Mouse (Mus musculus) neural tube, embryonic 14.5 days (tissue): ENCODE results near the gene Rab25. TPM values are rescaled to one million over a fixed set of nuclear protein-coding genes. Genes with fewer than 3 reads are reported as not detected.

Experiments
- ATAC-seq: fragments of 200-750 bp; cut with Nextera tagmentation; 2 replicates; pipeline ENCODE4 v1.8.0; 2017; ENCODE audit warnings: low read depth, mild to moderate bottlenecking, moderate TSS enrichment, moderate library complexity
- H3K27ac ChIP-seq: fragments of 300-500 bp; sonication (generic); 2 replicates; pipeline ENCODE4 v1.5.1; 2014; ENCODE audit warnings: low read depth, mild to moderate bottlenecking, control low read depth, low read length, moderate library complexity, mixed read lengths
- H3K27me3 ChIP-seq: fragments of 300-500 bp; sonication (generic); 2 replicates; pipeline ENCODE4 v1.6.1; 2014; ENCODE audit warnings: low read length; ENCODE audit not compliant: control insufficient read depth, insufficient read depth
- H3K36me3 ChIP-seq: fragments of 300-500 bp; sonication (generic); 2 replicates; pipeline ENCODE4 v1.6.1; 2014; ENCODE audit warnings: low read length, mixed read lengths; ENCODE audit not compliant: control insufficient read depth, insufficient read depth
- H3K4me1 ChIP-seq: fragments of 300-500 bp; sonication (generic); 2 replicates; pipeline ENCODE4 v1.6.1; 2014; ENCODE audit warnings: low read length; ENCODE audit not compliant: control insufficient read depth, insufficient read depth
- H3K4me2 ChIP-seq: fragments of 300-500 bp; sonication (generic); 2 replicates; pipeline ENCODE4 v1.6.1; 2014; ENCODE audit warnings: mild to moderate bottlenecking, low read depth, low read length, control low read depth
- H3K4me3 ChIP-seq: fragments of 300-500 bp; sonication (generic); 2 replicates; pipeline ENCODE4 v1.5.1; 2014; ENCODE audit warnings: low read depth, low read length, control low read depth, mixed read lengths
- H3K9ac ChIP-seq: fragments of 300-500 bp; sonication (generic); replicated peaks from 2 replicates; pipeline ENCODE4 v1.6.1; 2014; ENCODE audit warnings: low read depth, mild to moderate bottlenecking, control low read depth, low read length, mixed read lengths
- H3K9me3 ChIP-seq: fragments of 300-500 bp; sonication (generic); 2 replicates; pipeline ENCODE4 v1.6.1; 2016; ENCODE audit warnings: low read length; ENCODE audit not compliant: control insufficient read depth
- WGBS: fragments of 180-500 bp; shearing (Covaris S2); extraction: QIAGEN DNeasy Blood & Tissue Kit; methylation state at CpG from one replicate; pipeline ENCODE4 v1.1.7; 2014; 5-methylcytosine and 5-hydroxymethylcytosine counted together
- polyA plus RNA-seq: library from polyadenylated mRNA; unstranded; fragments of >200 nt; fragmentation: Nextera tagmentation; extraction: Ambion mirVana; gene quantifications from 2 replicates; pipeline ENCODE4 v1.2.1, GENCODE M21; 2014

The Rab25 gene
- polyA plus RNA-seq, 1 experiment from 2014 or later, result not detected

DNA sequence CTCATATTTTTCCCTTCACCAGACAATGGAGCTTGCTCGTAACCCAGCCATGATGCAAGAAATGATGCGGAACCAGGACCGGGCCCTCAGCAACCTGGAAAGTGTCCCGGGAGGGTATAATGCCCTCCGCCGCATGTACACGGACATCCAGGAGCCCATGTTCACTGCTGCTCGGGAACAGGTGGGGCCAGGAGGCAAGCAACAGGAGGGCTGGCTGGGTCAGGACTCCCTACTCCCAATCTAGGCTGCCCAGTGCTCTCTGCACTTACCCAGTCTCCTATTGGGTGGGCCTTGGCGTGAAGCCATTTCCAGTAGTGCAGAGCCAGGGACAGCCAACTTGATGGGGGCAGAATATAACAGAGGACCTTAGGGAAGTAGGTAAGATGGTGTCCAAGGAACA is 11.5 kb upstream of the Rab25 start:
- no peak for ATAC-seq

DNA sequence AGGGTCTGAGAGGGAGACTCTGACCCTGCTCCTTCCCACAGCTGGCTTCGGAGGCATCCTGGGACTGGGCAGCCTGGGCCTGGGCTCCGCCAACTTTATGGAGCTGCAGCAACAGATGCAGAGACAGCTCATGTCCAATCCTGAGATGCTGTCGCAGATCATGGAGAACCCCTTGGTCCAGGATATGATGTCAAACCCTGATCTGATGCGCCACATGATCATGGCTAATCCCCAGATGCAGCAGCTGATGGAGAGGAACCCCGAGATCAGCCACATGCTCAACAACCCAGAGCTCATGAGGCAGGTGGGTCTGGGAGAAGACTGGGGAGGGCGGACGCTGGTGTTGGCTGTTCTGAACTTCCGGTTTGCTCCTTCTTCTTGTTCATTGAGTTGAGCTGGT is 8.5 kb upstream of the Rab25 start:
- Histone ChIP-seq H3K4me1 (peaks cover 19% of the 10 kb centered on the region), H3K27me3 (no peaks in the 10 kb centered on the region), H3K9ac (no peak overlapping the region), H3K36me3 (peaks cover 28% of the 10 kb centered on the region), H3K27ac (no peak overlapping the region), H3K4me3 (no peak overlapping the region), H3K9me3 (no peaks in the 10 kb centered on the region), H3K4me2 (no peak overlapping the region)
- ATAC-seq, result no peak
- 97% methylated on average over 8 of the region's 8 CpGs for WGBS

More for the DNA sequence above, 11.5 kb upstream of the Rab25 start:
- no peak overlapping the region for H3K9ac ChIP-seq
- peaks cover 48% of the 10 kb centered on the region for H3K36me3 ChIP-seq
- H3K27ac ChIP-seq, result no peak overlapping the region
- H3K9me3 ChIP-seq, result no peaks in the 10 kb centered on the region
- H3K4me2 ChIP-seq, result no peak overlapping the region
- no peak overlapping the region for H3K4me3 ChIP-seq
- no peaks in the 10 kb centered on the region for H3K27me3 ChIP-seq
- H3K4me1 ChIP-seq, result peaks cover 9% of the 10 kb centered on the region
- WGBS, result 92% methylated on average over 9 of the region's 9 CpGs

DNA sequence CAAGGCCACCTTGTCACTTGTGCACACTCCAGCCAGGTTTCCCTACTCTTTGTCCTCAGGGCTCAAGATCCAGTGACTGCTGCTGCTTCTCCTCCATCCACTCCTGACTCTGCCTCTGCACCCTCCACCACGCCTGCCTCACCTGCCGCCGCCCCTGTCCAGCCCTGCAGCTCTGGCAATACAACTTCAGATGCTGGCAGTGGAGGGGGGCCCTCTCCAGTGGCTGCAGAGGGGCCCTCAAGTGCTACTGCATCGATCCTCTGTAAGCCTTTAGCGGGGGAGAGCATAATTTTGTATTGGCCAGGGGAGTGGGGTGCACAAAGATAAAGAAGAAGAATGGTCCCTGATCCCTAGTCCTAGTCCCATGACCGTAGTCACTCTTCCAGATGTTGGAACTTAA is 7.6 kb upstream of the Rab25 start:
- Histone ChIP-seq H3K9me3 (no peaks in the 10 kb centered on the region), H3K27me3 (no peaks in the 10 kb centered on the region), H3K4me1 (peaks cover 25% of the 10 kb centered on the region), H3K4me3 (no peak overlapping the region), H3K27ac (no peak overlapping the region), H3K36me3 (peaks cover 28% of the 10 kb centered on the region), H3K4me2 (no peak overlapping the region), H3K9ac (no peak overlapping the region)
- WGBS, result 98% methylated on average over 6 of the region's 6 CpGs
- no peak for ATAC-seq

DNA sequence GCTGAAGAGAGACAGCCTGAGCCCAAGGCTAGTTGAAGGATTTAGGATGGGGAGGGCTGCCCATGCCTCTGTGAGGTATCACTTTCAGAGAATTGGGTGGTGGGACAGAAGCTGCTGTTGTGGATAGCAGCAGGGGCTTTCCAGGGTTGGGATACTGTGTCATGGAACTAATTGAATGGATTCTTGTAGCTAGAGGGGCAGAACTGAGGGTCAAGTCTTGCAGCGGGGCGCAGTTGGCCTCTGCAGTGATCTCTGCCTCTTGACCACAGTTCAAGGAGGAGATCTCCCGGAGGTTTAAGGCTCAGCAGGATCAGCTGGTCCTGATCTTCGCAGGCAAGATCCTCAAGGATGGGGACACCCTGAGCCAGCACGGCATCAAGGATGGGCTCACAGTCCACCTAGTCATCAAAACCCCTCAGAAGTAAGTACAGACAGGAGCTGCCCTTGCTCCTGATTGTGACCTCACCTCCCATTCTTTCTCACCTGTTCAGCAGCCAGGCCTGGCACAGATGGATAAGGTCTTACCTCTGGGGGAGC is 7.0 kb upstream of the Rab25 start:
- Histone ChIP-seq H3K4me2 (peak overlapping the region; percentile 86; the same call in 1 of the 2 replicates), H3K4me1 (peaks cover 25% of the 10 kb centered on the region), H3K4me3 (no peak overlapping the region), H3K27me3 (no peaks in the 10 kb centered on the region), H3K36me3 (peaks cover 26% of the 10 kb centered on the region), H3K27ac (no peak overlapping the region), H3K9me3 (no peaks in the 10 kb centered on the region), H3K9ac (no peak overlapping the region)
- ATAC-seq, result no peak
- 84% methylated on average over 5 of the region's 5 CpGs for WGBS

DNA sequence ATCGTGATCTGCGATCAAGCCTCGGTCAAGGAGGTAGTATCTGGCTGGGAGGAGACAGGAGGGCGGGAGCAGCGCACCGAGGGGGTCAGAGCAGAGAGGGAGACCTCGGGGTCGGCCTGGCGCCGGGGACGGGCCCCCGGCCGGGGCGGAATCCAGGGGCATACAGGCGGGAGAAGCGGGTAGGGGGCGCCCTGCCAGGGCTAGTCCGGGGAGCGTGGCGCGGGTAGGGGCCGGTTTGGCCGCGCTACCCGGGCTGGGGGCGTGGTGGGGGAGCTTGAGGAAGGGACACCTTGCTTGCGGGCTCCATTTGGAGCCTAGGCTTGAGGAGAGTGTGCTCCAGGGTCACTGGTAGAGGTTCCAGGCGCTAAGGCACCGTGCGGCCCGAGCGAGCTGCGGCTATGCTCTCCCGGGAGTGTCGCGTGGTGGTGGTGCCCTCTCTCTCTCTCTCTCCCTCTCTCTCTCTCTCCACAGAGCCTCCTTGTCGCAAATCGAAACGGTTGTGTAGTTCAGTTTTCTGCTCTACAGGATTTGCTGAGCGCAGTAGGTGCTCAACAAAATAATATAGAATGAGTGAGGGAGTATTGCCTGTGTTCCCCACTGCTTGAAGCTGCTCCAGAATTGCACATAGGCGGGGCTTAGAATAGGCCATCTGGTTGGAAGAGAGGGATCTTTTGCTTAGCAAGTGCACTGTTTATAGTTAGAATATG is 5.9 kb upstream of the Rab25 start:
- ATAC-seq, result peak; percentile 35
- WGBS, result 1% methylated on average over 41 of the region's 41 CpGs

DNA sequence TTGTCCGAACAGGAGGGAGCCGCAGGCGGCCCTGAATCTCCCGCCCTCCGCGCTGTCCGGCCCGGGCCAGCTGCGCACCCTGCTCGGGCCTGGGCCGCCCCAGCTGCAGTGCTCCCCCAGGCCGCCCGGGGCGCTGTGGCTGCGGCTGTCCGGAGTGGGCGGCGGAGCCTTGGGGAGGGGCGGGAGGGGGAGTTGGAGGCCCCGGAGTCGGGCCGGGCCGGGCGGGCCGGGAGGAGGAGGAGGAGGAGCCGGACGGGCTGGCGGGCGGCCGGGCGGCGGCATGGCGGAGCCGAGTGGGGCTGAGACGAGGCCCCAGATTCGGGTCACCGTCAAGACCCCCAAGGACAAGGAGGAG is 5.4 kb upstream of the Rab25 start, which contains the start of gene Ubqln4:
Ubqln4 (plus strand) TSS at position 234 of the 355 bp plus-strand sequence.
- Histone ChIP-seq H3K9ac (peak within 1 kb of the TSS; percentile 89), H3K27me3 (no peaks in the 10 kb centered on the region), H3K4me3 (peak within 1 kb of the TSS; percentile 52), H3K4me1 (peaks cover 25% of the 10 kb centered on the region), H3K4me2 (peak within 1 kb of the TSS; percentile 86), H3K36me3 (peaks cover 16% of the 10 kb centered on the region), H3K27ac (peak within 1 kb of the TSS; percentile 92), H3K9me3 (no peaks in the 10 kb centered on the region)
- peak; percentile 88 for ATAC-seq
- WGBS, result 1% methylated on average over 27 of the region's 37 CpGs

More for the DNA sequence above, 5.9 kb upstream of the Rab25 start:
- Histone ChIP-seq H3K4me2 (peak overlapping the region; percentile 86), H3K9me3 (no peaks in the 10 kb centered on the region), H3K27me3 (no peaks in the 10 kb centered on the region), H3K27ac (peak overlapping the region; percentile 92), H3K9ac (peak overlapping the region; percentile 89), H3K4me3 (peak overlapping the region; percentile 52), H3K36me3 (peaks cover 17% of the 10 kb centered on the region), H3K4me1 (peaks cover 25% of the 10 kb centered on the region)

DNA sequence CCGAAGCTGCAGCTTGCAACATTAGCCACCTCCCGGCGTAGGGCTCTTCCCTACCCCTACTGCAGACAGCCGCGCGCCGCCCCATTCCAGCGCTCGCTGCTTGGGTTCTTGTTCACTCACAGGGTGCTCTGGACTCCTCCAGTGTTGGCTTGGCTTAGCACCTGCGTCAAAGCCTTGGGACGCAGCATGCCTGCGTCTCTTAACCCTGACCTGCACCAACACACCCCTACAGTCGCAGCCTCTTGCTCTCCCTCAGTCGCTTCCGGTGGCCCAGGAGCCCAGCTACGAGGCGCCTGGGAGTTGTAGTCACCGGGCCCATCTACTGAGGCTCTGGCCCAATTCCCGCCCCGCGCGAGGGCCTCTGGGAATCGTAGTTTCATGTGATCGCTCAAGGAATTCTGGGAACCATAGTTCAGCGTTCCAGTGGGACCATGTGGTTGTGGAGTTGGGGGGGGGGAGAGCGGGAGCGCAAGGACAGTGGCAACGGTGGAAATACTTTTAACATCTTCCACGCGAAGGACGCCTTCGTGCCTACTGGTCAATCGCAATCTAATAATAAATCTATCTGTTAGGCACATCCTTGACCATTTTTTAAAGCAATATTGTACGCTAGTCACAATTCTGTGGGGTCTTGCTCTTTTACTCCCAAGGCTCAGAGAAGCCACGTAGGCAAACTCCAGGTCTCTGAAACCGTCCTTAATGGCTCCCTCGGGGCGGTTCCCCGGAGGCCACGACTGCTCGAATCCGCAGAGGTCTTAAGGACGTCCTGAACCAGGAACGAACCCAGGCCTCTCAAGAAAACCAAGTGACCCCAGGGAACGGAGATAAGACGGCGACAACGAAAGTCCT is 4.8 kb upstream of the Rab25 start, which contains the start of gene Lamtor2:
Lamtor2 (minus strand) TSS at position 399 of the 849 bp plus-strand sequence.
- H3K4me2 ChIP-seq, result peak within 1 kb of the TSS; percentile 86
- peaks cover 25% of the 10 kb centered on the region for H3K4me1 ChIP-seq
- peak; percentile 90 for ATAC-seq
- H3K4me3 ChIP-seq, result peak within 1 kb of the TSS; percentile 52
- no peaks in the 10 kb centered on the region for H3K27me3 ChIP-seq
- WGBS, result 2% methylated on average over 48 of the region's 48 CpGs
- peak within 1 kb of the TSS; percentile 89 for H3K9ac ChIP-seq
- H3K9me3 ChIP-seq, result no peaks in the 10 kb centered on the region
- peak within 1 kb of the TSS; percentile 92 for H3K27ac ChIP-seq
- H3K36me3 ChIP-seq, result peaks cover 10% of the 10 kb centered on the region

DNA sequence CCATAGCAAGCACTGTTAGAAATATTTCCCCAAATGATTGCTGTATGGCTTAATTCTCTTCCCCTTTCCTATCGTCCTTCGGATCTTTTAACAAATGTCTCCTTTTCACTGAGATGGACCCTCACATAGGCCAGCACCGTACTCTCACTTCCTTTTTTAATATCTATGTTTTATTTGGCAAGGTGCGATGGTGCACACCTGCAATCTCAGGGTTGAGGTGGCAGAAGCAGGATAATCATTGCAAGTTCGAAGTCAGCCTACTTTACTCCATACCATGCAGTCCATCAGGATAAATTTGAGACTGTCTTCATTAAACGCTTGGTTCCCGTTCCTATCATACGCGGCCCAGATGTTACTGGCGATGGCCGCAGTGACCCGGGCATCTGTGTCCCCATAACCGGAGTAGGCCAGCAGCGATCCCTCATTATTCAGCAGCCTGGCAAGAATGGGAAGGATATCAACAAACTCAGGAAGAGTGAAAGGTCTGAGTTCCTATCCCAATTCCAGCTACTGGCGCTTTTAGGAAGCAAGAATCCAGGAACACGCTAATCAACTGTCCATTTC is 4.1 kb upstream of the Rab25 start:
- Histone ChIP-seq H3K4me1 (peaks cover 25% of the 10 kb centered on the region), H3K27me3 (no peaks in the 10 kb centered on the region), H3K4me2 (peak overlapping the region; percentile 86), H3K27ac (peak overlapping the region; percentile 92), H3K9ac (peak overlapping the region; percentile 89), H3K4me3 (peak overlapping the region; percentile 52), H3K9me3 (no peaks in the 10 kb centered on the region), H3K36me3 (peaks cover 7% of the 10 kb centered on the region; the same call in 1 of the 2 replicates)
- no peak for ATAC-seq
- 24% methylated on average over 16 of the region's 16 CpGs for WGBS
